Mouse (Mus musculus) spleen, adult 2 months (tissue): Measurements from ENCODE around the gene Tex21. TPM values are rescaled to one million over a fixed set of nuclear protein-coding genes. Genes with fewer than 3 reads are reported as not detected.

Experiments used
- DNase-seq, 2 experiments: peaks; one replicate each; pipeline versions ENCODE4 v3.0.0 to v3.0.0-alpha.2; 2012 to 2021; ENCODE audit warnings: low spot score in 2 of 2, low read depth in 1 of 2
- H3K27ac ChIP-seq: fragments of 200-500 bp; 2 replicates; pipeline ENCODE4 v1.5.1; 2012; ENCODE audit warnings: low read length, inconsistent platforms; ENCODE audit not compliant: insufficient read depth
- H3K27me3 ChIP-seq: fragments of 200-500 bp; 2 replicates; pipeline ENCODE4 v1.6.1; 2012; ENCODE audit warnings: mild to moderate bottlenecking, moderate library complexity, low read length, inconsistent platforms; ENCODE audit not compliant: control insufficient read depth, insufficient read depth
- H3K36me3 ChIP-seq: fragments of 200-500 bp; 2 replicates; pipeline ENCODE4 v1.6.1; 2012; ENCODE audit warnings: mild to moderate bottlenecking, low read length, inconsistent platforms; ENCODE audit not compliant: control insufficient read depth, insufficient read depth
- H3K4me1 ChIP-seq: fragments of 200-500 bp; 2 replicates; pipeline ENCODE4 v1.6.1; 2011; ENCODE audit warnings: inconsistent platforms; ENCODE audit not compliant: control insufficient read depth, insufficient read depth, insufficient read length
- H3K4me3 ChIP-seq: fragments of 200-500 bp; 2 replicates; pipeline ENCODE4 v1.5.1; 2011; ENCODE audit warnings: mild to moderate bottlenecking, inconsistent platforms; ENCODE audit not compliant: insufficient read depth, insufficient read length; ENCODE audit errors: extremely low read depth
- CTCF ChIP-seq: fragments of 200-500 bp; IDR thresholded peaks from 2 replicates; pipeline ENCODE4 v1.5.1; 2011; ENCODE audit warnings: mild to moderate bottlenecking, inconsistent platforms; ENCODE audit not compliant: insufficient read depth, insufficient read length, insufficient replicate concordance; ENCODE audit errors: extremely low read depth
- POLR2A ChIP-seq: fragments of 200-500 bp; IDR thresholded peaks from 2 replicates; pipeline ENCODE4 v1.6.1; 2011; ENCODE audit warnings: low read depth, low read length, inconsistent platforms
- WGBS: fragments of 180-500 bp; shearing (Covaris S2); methylation state at CpG from one replicate; pipeline ENCODE4 v1.1.7; 2018; 5-methylcytosine and 5-hydroxymethylcytosine counted together
- polyA plus RNA-seq: library from polyadenylated mRNA; depleted of rRNA; stranded (reverse); fragments of >200 nt; gene quantifications from 2 replicates; pipeline ENCODE4 v1.2.3, GENCODE M21; 2012

Gene Tex21
- polyA plus RNA-seq, 1 experiment: not detected

- no peaks in the 10 kb centered on the region for H3K36me3 ChIP-seq
- H3K4me3 ChIP-seq: no peak overlapping the region
- H3K27ac ChIP-seq: no peak overlapping the region
- no peaks in the 10 kb centered on the region for H3K4me1 ChIP-seq
- TF ChIP-seq CTCF (no peak), POLR2A (no peak)
- 78% methylated on average over 1 of the region's 1 CpGs for WGBS
- no peaks in the 10 kb centered on the region for H3K27me3 ChIP-seq
- no peak for DNase-seq
Measured at GRCm38 (mm10) chr12:76186473-76186872, 60.1 kb downstream of the Tex21 start.

DNA sequence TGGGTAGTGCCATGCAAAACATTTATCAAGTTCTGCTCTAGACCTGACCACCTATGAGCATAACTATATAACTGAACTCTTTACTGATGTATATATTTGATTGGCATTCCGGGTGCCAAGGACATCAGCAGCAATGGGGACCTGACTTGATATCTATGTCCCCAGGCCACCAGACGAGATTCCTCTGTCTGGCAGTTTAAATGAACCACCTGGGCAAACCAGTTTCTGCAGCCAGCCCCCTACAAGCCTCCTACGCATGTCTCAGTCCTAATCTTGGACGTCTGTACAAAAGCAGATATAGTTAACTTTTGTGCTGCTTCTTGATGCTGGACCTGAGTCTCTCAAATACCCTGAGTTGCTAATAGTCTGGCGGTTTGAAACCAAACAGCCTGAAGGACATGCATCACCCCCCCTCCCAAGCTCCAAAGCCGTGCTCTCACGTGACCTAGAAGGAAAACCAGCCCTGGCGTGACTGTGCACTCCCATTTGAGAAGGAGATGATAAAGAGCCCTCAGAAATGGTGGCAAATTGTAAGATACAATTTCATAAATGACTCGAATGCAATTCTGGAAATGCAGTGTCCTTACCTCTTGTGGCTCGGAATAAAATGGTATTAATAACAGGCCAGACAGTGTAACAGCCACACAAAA is 61.3 kb downstream of the Tex21 start:
- 81% methylated on average over 10 of the region's 10 CpGs for WGBS
- Histone ChIP-seq H3K27me3 (no peaks in the 10 kb centered on the region), H3K4me1 (no peaks in the 10 kb centered on the region), H3K36me3 (no peaks in the 10 kb centered on the region), H3K27ac (no peak overlapping the region), H3K4me3 (no peak overlapping the region)
- DNase-seq: no peak
- no peak for TF ChIP-seq POLR2A
- TF ChIP-seq CTCF: no peak

- H3K27ac ChIP-seq: no peak overlapping the region
- TF ChIP-seq CTCF (no peak), POLR2A (no peak)
Measured at GRCm38 (mm10) chr12:76184271-76184670, 62.3 kb downstream of the Tex21 start.

GRCm38 (mm10) chr12:76182831-76183230 is 63.7 kb downstream of the Tex21 start:
- Histone ChIP-seq H3K27me3 (no peaks in the 10 kb centered on the region), H3K4me1 (no peaks in the 10 kb centered on the region), H3K4me3 (no peak overlapping the region), H3K27ac (no peak overlapping the region), H3K36me3 (no peaks in the 10 kb centered on the region)
- no peak for TF ChIP-seq POLR2A
- DNase-seq: no peak
- WGBS: 87% methylated on average over 6 of the region's 6 CpGs

More at GRCm38 (mm10) chr12:76184271-76184670, 62.3 kb downstream of the Tex21 start:
- WGBS: 74% methylated on average over 6 of the region's 6 CpGs
- Histone ChIP-seq H3K36me3 (no peaks in the 10 kb centered on the region), H3K4me1 (no peaks in the 10 kb centered on the region), H3K4me3 (no peak overlapping the region), H3K27me3 (no peaks in the 10 kb centered on the region)
- DNase-seq: no peak

DNA sequence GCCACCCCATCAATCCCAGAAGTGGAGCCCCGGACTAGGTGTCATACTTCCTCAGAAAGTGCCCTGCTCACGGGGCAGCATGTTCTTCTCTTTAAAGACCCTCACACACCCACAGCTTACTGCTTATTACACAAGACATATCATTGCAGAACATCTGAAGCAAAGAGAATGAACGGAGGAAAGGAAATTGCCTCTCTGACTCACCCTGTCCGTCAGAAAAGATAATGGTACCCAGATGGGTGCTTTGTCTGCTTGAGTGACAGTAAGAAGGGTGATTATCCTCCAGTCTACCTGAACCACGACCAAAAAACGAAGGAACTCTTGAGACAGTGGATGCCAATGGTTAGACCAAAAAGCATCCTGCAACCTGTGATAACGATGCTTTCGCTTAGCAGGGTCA is 65.1 kb downstream of the Tex21 start:
- 0 out of 2 replicates have a peak, but pooled peaks cover 5% of the 10 kb centered on the region for H3K27me3 ChIP-seq
- 59% methylated on average over 8 of the region's 8 CpGs for WGBS
- TF ChIP-seq POLR2A: no peak
- no peak for TF ChIP-seq CTCF

GRCm38 (mm10) chr12:76180442-76180841 is 66.1 kb downstream of the Tex21 start:
- Histone ChIP-seq H3K27me3 (0 out of 2 replicates have a peak, but pooled peaks cover 5% of the 10 kb centered on the region), H3K27ac (no peak overlapping the region), H3K4me3 (no peak overlapping the region), H3K4me1 (no peaks in the 10 kb centered on the region), H3K36me3 (no peaks in the 10 kb centered on the region)
- no peak for DNase-seq
- TF ChIP-seq POLR2A (no peak), CTCF (no peak)
- WGBS: 82% methylated on average over 6 of the region's 6 CpGs

More for the DNA sequence above, 65.1 kb downstream of the Tex21 start:
- no peak overlapping the region for H3K4me3 ChIP-seq
- DNase-seq: no peak
- H3K36me3 ChIP-seq: no peaks in the 10 kb centered on the region
- H3K4me1 ChIP-seq: no peaks in the 10 kb centered on the region
- no peak overlapping the region for H3K27ac ChIP-seq

DNA sequence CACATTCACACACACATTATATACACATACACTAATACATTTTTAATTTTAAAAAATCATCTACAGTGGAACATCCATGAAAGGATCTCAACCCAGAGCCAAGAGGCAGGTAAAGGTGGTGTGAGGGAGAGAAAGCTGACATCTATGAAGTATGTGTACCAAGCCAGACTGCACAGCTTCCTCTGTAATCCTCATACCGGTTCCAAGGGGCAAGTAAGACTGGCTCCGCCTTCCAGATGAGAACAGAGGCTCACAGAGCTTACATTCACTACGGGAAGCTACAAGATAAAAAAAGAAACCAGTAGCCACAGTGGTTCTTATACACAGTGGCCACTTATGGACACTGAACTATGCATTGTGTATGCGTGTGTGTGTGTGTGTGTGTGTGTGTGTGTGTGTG is 67.0 kb downstream of the Tex21 start:
- 46% methylated on average over 4 of the region's 4 CpGs for WGBS
- no peak for TF ChIP-seq CTCF
- TF ChIP-seq POLR2A: no peak
- H3K4me3 ChIP-seq: no peak overlapping the region

More for the DNA sequence above, 67.0 kb downstream of the Tex21 start:
- Histone ChIP-seq H3K27ac (no peak overlapping the region), H3K36me3 (no peaks in the 10 kb centered on the region), H3K27me3 (0 out of 2 replicates have a peak, but pooled peaks cover 5% of the 10 kb centered on the region), H3K4me1 (no peaks in the 10 kb centered on the region)
- no peak for DNase-seq
